Mouse (Mus musculus) MEL-GATA-1-ER (cell line): ENCODE measurements around the gene Scamp4.
"Not testable (repeated sequence)": the region's sequence is repeated elsewhere in the genome, so short reads cannot be mapped to it uniquely, and the experiment has no call there.

Experiments used
- DNase-seq: peaks from one replicate; pipeline ENCODE4 v3.0.0-alpha.2; 2012; ENCODE audit warnings: low read depth; ENCODE audit errors: extremely low read depth

Gene Scamp4

GRCm38 (mm10) chr10:80578131-80578750 is 24.4 kb upstream of the Scamp4 start:
- DNase-seq = peak; percentile 71

- DNase-seq = peak; percentile 86
Observed at GRCm38 (mm10) chr10:80578911-80579310, 23.8 kb upstream of the Scamp4 start.

- DNase-seq = no peak
Observed at GRCm38 (mm10) chr10:80583047-80583446, 19.6 kb upstream of the Scamp4 start.

GRCm38 (mm10) chr10:80584045-80584488 is 18.6 kb upstream of the Scamp4 start:
- no peak for DNase-seq

GRCm38 (mm10) chr10:80584642-80585552 is 17.8 kb upstream of the Scamp4 start:
- no peak for DNase-seq

GRCm38 (mm10) chr10:80585581-80585980 is 17.1 kb upstream of the Scamp4 start:
- DNase-seq = no peak

GRCm38 (mm10) chr10:80586407-80587304 is 16.0 kb upstream of the Scamp4 start:
- DNase-seq = no peak

GRCm38 (mm10) chr10:80587305-80587657 is 15.4 kb upstream of the Scamp4 start:
- DNase-seq = no peak

GRCm38 (mm10) chr10:80589127-80589878 is 13.4 kb upstream of the Scamp4 start:
- no peak for DNase-seq

- DNase-seq = peak; percentile 89
Observed at GRCm38 (mm10) chr10:80589879-80590854, 12.5 kb upstream of the Scamp4 start, which contains the start of gene Abhd17a. Gene Abhd17a (minus strand): TSS chr10:80590341.

GRCm38 (mm10) chr10:80596318-80596717 is 6.4 kb upstream of the Scamp4 start:
- no peak for DNase-seq

GRCm38 (mm10) chr10:80603364-80603763 is 692 bp downstream of the Scamp4 start:
- no peak for DNase-seq

GRCm38 (mm10) chr10:80604001-80604509 is 1.4 kb downstream of the Scamp4 start:
- DNase-seq = no peak

- DNase-seq = no peak
Observed at GRCm38 (mm10) chr10:80604988-80605387, 2.3 kb downstream of the Scamp4 start.

GRCm38 (mm10) chr10:80605721-80606120 is 3.0 kb downstream of the Scamp4 start, which contains the start of gene Gm49322:
Gene Gm49322 (plus strand): TSS chr10:80606021.
- DNase-seq = not testable (repeated sequence)

- no peak for DNase-seq
Observed at GRCm38 (mm10) chr10:80606306-80606705, 3.6 kb downstream of the Scamp4 start.

- no peak for DNase-seq
Observed at GRCm38 (mm10) chr10:80606737-80607350, 4.2 kb downstream of the Scamp4 start.

GRCm38 (mm10) chr10:80608435-80608834 is 5.8 kb downstream of the Scamp4 start:
- DNase-seq = no peak
